Mouse (Mus musculus) CD8-positive naive resting alpha-beta T cell, adult 2 months (primary cell): ENCODE data around the gene Igsf21.

Experiments
- DNase-seq, 2 experiments: peaks; one replicate each; pipeline ENCODE4 v3.0.0; 2022; ENCODE audit warnings: low read depth in 2 of 2, low spot score in 2 of 2

The Igsf21 gene

DNA sequence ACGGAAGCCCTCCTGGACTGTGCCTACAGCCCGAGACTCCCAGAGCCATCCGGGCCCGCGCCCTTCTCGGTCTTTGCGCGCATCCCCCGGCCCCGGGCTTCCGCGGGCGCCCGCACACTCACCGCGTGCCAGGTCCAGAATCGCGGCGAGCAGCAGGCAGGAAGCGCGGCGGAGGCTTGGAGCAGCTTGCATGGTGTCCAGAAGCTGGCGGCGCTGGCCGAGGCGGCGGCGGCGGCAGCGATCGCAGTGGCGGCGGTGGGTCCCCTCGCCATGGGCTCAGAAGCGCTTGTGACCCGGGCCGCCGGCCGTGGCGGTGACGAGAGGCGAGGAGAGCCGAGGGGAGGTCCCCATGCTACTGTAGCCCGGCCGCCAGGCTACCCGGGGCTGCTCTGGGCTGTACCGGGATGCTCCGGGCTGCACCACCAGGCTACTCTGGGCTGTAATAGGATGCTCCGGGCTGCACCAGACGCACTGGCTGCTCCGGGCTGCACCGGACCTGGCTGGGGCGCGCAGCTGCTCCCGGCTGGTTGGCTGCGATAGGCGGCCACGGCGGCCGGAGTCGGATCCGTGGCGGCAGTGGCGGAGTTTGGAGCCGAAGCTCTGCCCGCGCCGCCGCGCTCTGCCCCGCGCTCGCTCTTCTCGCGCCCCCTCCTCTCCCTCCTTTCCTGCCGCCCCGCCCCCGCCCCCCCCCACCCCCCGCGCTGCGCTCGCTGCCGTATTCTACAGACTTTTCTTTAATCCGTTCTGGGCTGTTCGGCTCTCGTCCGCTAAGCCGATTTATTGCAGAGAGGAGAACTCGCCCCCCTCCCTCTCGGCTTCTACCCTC is at the start of gene Igsf21:
Gene Igsf21 (minus strand): TSS at position 605 of the 826 bp plus-strand sequence.
- DNase-seq: no peak

DNA sequence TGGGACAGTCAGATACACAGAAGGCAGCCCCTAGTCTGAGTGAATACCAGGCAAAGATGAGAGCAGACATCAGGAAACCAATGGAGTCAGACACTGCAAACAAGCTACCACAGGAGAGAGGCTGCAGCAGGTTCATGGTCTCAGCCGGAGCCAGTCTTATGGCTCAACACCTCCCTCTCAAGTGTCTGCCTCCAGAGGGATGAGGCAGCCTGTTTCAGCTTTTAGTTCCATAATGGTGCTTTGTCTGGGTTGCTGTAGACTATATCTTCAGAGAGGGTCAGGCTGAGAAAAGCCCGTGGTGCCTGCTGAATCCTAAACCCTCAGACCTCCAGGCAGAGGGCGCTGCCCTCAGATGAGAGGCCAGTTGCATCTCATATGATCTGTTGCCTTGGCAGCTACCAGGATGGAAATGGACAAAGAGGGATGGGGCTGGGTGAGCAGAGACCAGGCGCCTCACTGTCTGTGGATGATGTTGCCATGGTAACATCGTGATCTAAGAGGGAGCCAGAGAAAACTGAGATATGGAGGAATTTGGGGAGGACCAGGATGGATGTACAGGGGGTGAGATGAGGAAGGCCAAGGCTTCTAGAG is 39.2 kb upstream of the Igsf21 start:
- no peak for DNase-seq

DNA sequence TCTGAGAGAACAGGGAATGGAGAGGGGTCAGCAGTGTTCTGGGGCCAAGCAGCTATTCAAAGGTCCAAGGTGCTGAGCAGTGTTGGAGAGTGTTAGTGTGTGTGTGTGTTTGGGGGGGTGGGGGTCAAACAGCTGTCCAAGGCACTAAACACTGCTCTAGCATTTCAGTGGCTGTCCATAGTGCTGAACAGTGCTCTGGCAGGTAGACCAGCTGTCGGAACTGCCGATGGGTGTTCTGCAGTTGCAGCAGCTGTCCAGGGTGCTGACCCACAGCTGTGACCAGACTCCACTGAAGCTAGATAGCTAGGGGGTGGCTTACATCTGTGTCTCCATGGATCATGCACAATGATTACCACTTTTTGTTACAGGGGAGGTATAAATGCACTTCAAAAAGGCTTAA is 36.8 kb upstream of the Igsf21 start:
- no peak for DNase-seq

DNA sequence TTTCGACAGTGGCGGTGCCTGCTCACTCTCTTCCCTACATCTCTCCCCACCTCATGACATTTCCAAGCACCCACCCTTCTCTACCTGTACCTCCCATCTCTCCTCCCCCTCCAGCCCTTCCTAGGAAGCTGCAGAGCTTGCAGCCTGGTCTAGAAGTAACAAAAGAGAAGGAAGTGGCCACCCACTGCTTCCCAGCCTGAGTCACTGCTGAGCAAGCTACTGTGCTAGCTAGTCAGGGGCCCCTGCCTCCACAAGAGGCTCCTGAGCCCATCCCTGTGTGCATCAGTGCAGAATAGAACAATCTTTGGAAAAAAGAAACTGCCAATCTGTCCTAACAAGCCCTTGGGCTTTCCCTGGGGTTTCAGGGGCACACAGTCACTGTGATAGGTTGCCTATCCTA is 31.7 kb upstream of the Igsf21 start:
- no peak for DNase-seq

DNA sequence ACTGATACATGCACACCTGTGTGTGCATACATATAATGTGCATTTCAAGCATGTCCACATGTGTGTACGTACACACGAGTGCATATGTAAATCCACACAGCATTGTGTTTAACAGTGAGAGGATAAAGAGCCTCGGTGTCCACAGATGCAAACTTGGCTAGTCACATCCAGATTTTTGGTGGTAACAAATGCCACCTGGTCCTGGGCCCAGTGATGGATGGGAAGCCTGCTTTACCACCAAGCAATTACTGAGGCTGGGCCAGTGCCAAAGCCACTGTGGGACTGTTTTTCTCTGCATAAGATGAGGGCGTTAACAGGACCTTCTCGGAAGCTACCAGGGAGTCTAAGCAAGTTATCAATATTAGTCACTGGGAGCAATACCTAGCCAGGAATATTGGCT is 25.3 kb upstream of the Igsf21 start:
- no peak for DNase-seq

DNA sequence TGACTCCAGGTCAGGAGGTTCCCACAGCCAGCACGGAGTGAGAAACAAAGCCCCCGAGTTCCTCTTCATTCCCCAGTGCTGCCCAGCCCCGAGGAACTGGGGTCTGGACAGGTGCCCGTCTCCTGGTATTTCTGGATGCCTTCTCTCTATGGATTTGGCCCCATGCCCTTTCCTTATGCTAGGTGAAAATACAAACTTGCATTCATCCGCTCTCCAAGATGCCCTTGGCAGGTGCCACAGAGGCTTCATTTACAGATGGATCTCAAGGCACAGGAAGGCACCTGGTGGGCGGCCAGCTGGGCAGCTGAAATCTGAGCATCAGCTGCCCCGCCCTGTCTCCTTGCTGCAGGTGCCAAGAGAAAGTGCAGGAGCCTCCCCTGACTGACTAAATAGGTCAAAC is 23.9 kb upstream of the Igsf21 start:
- DNase-seq: no peak

DNA sequence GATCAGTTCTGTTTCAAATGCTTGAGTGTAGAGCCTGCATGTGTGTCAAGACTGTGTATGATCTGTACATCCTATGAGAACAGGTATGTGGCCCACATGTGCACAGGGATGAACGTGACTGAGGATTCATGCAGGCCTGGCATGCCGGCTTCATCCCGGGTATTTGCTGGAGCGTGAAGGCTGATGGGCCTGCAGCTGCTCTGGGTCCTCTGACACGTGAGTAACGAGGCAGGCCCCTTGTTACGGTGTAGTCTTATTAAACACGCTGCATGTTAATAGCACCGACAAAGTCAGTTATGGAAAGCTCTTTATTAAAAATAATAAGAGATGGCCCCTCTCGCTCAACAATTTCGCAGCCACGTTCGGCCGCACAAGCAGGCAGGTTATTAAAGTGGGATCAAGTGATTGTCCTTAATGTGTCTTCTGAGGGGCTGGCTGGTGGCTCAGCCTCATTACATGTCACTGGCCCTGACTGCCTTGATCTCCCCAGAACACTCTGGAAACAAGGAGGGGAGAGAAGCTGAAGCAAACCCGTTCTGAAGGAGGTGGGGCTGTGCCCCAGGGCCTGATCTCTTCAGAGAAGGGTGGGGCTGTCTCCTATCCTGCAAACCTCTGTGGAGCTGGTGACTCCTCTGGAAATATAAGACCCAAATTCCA is 22.7 kb upstream of the Igsf21 start:
- no peak for DNase-seq

DNA sequence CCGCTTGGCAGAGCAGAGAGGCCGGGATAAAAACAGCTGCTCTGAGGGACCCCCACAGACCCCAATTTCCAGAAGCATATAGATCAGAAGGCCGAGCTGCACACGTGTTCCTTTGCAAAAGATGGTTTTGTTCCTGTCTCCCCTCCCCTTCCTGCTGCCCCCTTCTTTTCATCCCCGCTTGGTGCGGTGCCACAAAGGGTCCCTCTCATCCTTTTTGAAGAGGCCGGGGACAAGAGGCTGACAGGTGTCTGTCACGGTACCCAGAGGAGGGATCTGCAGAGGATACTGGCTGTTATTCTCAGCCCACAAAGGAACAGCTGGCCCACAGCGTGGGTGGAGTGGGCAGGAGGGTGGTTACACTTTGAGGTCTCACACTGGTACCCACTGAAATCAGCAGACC is 21.3 kb upstream of the Igsf21 start:
- no peak for DNase-seq

DNA sequence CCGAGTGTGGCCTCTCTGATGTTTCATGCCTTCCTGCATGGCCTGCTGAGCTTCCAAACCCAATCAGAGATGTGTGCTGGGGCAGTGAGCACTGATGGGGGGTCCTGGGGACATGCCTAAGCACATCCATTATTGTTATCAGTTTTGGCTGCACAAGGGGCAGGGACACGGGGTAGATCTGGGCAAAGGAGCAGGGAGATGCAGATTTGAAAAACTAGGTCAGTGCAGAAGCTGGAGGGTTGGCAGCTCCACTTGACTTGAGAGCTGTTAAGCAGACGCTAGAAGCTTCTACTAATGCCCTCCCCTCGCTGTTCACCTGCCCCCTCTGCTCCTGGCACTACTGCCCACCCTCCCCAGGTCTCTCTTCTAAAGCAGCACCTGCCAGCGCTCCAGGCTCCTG is 20.5 kb upstream of the Igsf21 start:
- DNase-seq: no peak

DNA sequence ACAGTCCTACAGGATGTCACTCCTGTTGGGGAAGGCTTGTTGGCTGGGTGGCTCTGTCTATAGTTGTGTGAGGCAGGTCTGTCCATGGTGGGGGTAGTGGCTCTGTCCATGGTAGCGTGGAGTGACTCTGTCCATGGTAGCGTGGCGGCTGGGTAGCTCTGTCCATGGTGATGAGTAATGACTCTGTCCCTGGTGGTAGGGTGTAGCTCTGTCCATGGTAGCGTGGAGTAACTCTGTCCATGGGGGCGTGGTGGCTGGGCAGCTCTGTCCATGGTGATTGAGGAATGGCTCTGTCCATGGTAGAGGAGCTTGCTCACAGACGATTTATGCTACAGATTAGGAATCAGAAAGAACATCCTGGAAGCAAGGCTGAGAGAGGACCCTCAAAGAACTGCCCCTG is 12.4 kb upstream of the Igsf21 start:
- DNase-seq: no peak

DNA sequence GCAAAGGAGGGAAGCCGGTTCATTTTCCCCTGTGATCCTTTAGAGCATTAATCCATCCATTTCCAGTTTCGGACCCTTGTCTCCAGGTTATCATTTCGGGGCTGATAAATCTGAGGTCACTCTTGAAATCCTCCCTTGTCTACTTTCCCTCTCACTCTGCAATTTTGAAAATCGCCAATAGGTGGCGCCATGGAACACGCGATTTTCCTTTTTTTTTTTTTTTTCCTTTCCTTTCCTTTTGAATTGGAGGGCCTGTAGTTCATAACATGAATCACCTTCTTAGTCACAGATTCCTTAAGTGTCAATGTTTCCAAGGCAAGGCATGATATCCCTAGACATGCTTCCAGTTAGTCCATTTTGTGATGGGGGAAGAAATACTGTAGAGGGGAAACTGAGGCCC is 5.8 kb upstream of the Igsf21 start:
- DNase-seq: no peak

DNA sequence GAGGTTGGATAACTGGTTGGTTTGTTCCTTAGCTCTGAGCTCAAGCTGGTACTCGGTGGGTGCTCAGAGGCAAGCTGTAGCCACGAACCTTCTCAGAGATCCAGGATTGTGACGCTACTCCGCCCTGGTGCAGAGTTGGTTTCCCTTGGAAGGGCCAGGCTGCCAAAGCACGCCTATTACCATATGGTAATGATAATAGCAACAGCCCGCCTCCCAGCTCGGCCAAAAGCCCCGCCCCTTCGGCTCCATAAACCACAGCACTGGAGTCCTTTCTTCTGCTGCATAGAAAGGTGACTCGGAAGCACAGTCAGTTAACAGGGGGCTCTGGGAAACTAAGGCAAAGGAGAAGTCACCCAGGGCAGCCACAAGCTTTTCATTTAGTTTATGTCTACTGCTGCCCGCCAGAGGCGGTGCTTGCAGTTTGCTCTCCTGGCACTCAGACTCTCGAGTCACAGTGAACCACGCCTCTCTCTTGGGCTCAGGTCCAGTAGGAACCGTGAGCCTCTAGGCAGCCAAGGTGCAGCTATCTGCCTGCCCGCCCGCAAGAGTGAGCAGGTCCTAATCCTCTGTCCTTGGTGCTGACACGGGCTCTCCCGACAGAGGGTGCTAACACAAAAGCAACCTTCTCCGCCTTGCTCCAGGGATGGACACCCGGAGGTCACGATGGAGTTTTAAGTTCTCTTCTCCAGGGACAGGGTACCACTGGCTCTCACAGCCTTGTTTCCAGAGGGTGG is 2.6 kb upstream of the Igsf21 start:
- no peak for DNase-seq

DNA sequence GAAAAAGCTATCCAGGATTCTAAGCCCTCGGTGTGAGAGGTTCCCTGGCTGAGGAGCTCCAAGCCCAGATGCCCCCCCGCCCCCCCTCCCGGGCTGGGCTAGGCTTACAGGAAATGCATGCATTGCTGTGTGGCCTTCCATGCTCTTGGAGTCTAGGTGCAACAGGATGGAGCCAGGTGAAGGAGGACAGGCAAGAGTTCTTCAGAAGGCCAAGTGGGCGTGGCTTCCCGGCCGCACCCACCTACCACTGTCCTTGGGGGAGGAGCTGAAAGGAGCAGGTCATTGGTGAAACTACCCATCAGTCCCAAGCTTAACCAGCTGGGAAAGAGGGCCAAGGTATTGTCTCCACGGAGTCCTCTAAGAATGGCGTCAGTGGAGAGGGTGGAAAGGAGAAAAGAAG is 1.8 kb upstream of the Igsf21 start:
- no peak for DNase-seq

DNA sequence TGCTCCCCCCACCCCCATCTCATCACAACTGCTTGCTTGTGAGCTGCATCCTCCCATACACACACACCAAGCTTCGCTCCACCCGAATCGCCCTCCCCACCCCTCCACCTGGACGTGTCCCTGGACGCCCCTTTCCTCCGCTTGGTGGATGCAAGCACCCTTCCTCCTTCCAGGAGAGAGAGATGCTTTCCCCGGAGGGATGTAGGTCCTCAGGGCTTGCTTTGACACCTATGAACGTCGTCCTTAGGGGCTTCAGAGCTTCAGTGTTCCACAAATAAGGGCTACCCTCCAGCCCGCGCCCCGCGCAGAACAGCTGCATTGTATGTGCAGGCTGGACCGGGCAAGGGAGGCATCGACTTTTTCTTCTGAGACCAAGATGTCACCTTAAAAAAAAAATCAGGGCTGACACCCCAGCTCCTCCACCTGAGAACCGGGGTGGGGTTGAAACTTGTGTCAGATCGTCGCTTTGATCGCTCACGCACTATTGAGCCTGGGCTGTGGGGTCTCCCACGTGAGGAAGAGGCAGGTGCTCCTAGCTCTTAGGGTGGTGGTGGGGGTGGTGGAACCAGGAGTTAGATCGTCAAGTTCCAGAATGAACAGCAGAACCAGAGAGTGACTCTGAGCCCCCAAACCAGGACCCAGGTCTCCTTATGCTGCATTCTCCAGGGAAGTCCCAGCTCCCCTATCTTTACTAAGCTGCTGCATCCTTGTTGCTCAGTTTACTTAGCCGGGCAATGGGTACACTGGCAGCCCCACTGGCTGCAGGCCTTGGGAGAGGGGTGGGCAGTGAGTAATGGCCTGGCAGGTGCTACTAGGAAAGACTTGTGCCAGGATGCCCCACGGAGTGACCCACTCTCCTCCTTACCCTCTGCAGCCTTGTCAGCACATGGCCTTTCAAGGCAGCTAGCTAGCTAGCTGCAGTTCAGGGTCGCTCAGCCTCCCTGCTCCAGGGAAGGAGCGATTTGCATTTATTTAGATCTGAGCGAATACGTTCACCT is 721 bp upstream of the Igsf21 start:
- no peak for DNase-seq

DNA sequence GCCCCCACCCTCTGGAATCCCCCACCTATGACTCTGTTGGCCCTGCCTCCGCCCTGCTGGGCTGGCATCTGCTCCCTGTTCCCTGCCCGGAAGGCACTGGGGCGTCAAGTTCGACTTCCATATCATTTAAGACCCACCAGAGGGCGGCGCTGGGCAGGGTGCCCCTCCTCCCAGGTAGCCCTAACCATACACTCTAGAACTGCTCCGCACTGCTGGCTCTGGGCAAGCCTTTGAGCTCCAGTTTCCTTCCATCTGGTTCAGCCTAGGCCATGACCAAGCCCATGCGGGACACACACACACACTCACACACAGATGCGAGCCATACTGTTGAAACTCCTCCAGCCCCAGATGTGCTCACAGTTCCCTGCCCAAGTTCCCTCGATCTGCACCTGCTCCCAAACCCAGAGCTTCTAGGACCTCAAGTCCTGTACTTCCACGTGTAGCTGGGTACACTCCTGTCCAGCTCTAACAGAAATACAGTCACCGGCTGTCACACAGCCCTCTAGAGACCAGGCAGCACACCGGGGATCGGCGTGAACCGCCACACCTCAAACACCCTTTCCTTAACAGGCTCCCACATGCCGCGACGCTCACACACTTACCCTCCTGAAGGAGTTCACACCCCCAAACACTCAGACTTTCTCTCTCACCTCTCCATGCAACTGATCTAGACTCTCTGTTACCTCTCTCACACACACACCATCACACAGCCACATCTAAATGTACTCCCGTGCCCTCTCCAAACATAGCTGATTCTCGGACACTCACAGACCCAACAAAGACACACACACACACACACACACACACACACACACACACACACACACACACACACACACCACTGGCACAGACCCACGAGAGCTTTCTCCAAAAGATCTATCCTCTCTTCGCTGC is 1.1 kb downstream of the Igsf21 start:
- DNase-seq: no peak

DNA sequence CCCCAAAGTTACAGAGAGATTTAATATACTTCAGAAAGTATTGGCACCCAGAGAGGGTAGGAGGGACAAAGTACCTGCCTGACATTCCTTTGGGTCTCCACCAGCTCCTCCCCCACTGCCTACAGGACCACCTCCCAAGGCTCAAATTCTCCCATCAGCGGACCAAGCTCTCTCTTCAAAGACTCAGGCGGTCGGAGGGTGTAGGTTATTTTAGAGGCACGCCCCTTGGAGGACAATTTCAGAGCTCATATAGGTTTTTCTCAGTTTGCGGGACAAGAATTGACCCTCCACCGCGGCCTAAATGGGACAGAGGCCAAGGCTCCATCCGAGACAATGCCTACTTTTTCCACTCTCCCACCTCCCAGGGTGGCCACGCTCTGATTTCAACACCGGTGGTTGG is 1.7 kb downstream of the Igsf21 start:
- no peak for DNase-seq

DNA sequence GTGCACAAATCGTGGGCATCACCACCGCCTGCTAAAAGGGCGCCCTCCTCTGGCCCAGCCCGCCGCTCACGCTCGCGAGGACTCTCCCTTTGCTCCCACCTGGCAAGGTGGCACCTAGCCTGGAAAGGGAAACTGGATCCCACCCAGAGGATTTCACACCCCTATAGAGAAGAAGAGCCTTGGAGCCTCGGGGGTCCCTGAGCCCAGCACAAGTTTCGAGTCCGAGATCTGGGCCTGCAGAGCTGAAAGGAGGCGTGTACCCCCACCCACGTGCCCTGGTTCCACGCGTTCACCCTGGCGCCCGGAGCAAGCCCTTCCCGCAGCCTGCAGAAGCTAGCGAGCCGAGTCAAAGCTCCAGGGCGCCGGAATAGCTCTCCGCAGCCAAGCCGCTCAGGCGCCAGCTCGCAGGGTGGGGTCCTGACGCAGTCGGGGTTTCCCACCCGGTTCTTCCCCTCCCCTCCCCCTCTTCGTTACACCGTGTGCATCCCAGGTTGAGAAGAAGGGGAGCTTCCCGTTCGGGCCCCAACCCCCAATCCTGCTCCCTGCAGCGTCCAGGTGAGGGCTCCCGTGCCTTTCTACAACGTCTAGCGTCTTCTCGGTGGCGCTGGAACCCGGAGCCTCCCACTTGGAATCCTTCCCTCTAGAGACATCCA is 2.3 kb downstream of the Igsf21 start:
- no peak for DNase-seq

DNA sequence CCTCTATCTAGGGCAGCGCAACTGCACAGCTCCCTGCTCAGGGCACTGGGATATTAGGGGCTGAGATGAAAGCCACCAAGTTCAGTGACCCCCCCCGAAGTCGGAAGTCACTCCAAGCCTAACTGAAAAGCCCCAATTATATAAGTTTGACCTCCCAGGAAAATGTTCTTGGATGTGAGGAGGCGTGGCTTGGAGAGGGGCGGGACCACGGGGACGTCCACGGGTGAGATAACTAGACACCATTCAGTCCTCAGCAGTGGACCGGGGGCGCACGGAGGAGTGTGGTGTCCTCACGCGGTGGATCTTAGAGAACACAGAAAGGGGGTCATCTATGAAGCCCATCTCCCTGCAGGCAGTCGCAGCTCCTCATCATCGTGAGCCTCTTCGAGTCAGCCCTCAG is 3.4 kb downstream of the Igsf21 start:
- DNase-seq: no peak

DNA sequence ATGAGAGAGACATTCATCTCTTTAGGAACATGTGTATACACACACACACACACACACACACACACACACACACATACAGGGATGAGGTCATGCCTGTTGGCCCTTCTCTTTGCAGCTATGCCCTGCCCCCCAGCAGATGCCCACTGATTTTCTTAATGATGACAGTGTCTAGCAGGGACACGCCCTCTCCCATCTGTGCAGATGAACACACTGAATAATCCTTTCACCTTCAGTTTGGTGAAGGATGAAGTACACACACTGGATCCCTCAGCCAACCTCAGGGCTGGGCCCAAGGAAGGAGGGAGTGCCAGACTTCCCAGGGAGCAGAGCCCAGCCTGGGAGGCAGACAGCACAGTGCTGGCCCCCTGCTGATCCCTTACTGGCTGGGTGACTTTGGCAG is 4.3 kb downstream of the Igsf21 start:
- DNase-seq: no peak
